Mouse (Mus musculus) forebrain, embryonic 12.5 days (tissue): ENCODE measurements at regions not wholly inside any gene's neighbourhood (a gene's known extent, or its start where the extent isn't known, plus 50 kb on each side); places are given as distances from the start of the nearest gene placed in this dataset.

Source experiments
- ATAC-seq: fragments of 200-750 bp; cut with Nextera tagmentation; 2 replicates; pipeline ENCODE4 v1.8.0; 2017; ENCODE audit warnings: moderate TSS enrichment; ENCODE audit not compliant: low FRiP score
- H3K27ac ChIP-seq: fragments of 300-500 bp; sonication (generic); 2 replicates; pipeline ENCODE4 v1.5.1; 2016; ENCODE audit warnings: mild to moderate bottlenecking
- H3K27me3 ChIP-seq: fragments of 300-500 bp; sonication (generic); 2 replicates; pipeline ENCODE4 v1.6.1; 2016; ENCODE audit warnings: mild to moderate bottlenecking
- H3K36me3 ChIP-seq: fragments of 300-500 bp; sonication (generic); replicated peaks from 2 replicates; pipeline ENCODE4 v1.6.1; 2016; ENCODE audit warnings: mild to moderate bottlenecking
- H3K4me1 ChIP-seq: fragments of 300-500 bp; sonication (generic); 2 replicates; pipeline ENCODE4 v1.6.1; 2016
- H3K4me2 ChIP-seq: fragments of 300-500 bp; sonication (generic); 2 replicates; pipeline ENCODE4 v1.6.1; 2016; ENCODE audit warnings: mild to moderate bottlenecking, moderate library complexity
- H3K4me3 ChIP-seq: fragments of 300-500 bp; sonication (generic); replicated peaks from 2 replicates; pipeline ENCODE4 v1.5.1; 2016; ENCODE audit warnings: mild to moderate bottlenecking
- H3K9ac ChIP-seq: fragments of 300-500 bp; sonication (generic); 2 replicates; pipeline ENCODE4 v1.6.1; 2016; ENCODE audit warnings: mild to moderate bottlenecking
- H3K9me3 ChIP-seq: fragments of 300-500 bp; sonication (generic); 2 replicates; pipeline ENCODE4 v1.6.1; 2016
- WGBS: fragments of 180-500 bp; shearing (Covaris S2); methylation state at CpG from one replicate; pipeline ENCODE4 v1.1.7; 2016; 5-methylcytosine and 5-hydroxymethylcytosine counted together

- Histone ChIP-seq H3K4me2 (no peak overlapping the region), H3K4me1 (peaks cover 15% of the 10 kb centered on the region), H3K27ac (no peak overlapping the region), H3K4me3 (no peak overlapping the region), H3K36me3 (no peaks in the 10 kb centered on the region), H3K9ac (no peak overlapping the region), H3K27me3 (0 out of 2 replicates have a peak, but pooled peaks cover 4% of the 10 kb centered on the region), H3K9me3 (no peaks in the 10 kb centered on the region)
- 65% methylated on average over 2 of the region's 2 CpGs for WGBS
- no peak for ATAC-seq
These were observed 336.6 kb upstream of the Acvr2a start for GRCm38 (mm10) chr2:48477336-48477735.

GRCm38 (mm10) chr2:48479601-48480000 is 334.3 kb upstream of the Acvr2a start:
- WGBS, result 94% methylated on average over 1 of the region's 1 CpGs
- no peaks in the 10 kb centered on the region for H3K9me3 ChIP-seq
- no peak overlapping the region for H3K4me3 ChIP-seq
- H3K9ac ChIP-seq, result no peak overlapping the region
- H3K27me3 ChIP-seq, result 0 out of 2 replicates have a peak, but pooled peaks cover 4% of the 10 kb centered on the region
- H3K27ac ChIP-seq, result no peak overlapping the region
- no peak overlapping the region for H3K4me2 ChIP-seq
- peaks cover 15% of the 10 kb centered on the region for H3K4me1 ChIP-seq
- ATAC-seq, result no peak
- no peaks in the 10 kb centered on the region for H3K36me3 ChIP-seq

- 0 out of 2 replicates have a peak, but pooled peaks cover 4% of the 10 kb centered on the region for H3K27me3 ChIP-seq
- WGBS, result 57% methylated on average over 9 of the region's 9 CpGs
- peaks cover 15% of the 10 kb centered on the region for H3K4me1 ChIP-seq
- H3K27ac ChIP-seq, result peak overlapping the region; percentile 61; the same call in 1 of the 2 replicates
- no peak overlapping the region for H3K9ac ChIP-seq
- H3K9me3 ChIP-seq, result no peaks in the 10 kb centered on the region
- ATAC-seq, result no peak
- no peaks in the 10 kb centered on the region for H3K36me3 ChIP-seq
- no peak overlapping the region for H3K4me3 ChIP-seq
- H3K4me2 ChIP-seq, result no peak overlapping the region
These were observed 333.3 kb upstream of the Acvr2a start for GRCm38 (mm10) chr2:48480428-48481191.

GRCm38 (mm10) chr2:48481209-48481742 is 332.6 kb upstream of the Acvr2a start:
- WGBS, result 3% methylated on average over 12 of the region's 12 CpGs
- 0 out of 2 replicates have a peak, but pooled peaks cover 4% of the 10 kb centered on the region for H3K27me3 ChIP-seq
- ATAC-seq, result peak; percentile 87
- H3K36me3 ChIP-seq, result no peaks in the 10 kb centered on the region
- H3K4me1 ChIP-seq, result peaks cover 15% of the 10 kb centered on the region
- no peaks in the 10 kb centered on the region for H3K9me3 ChIP-seq
- H3K9ac ChIP-seq, result no peak overlapping the region
- no peak overlapping the region for H3K4me3 ChIP-seq
- H3K27ac ChIP-seq, result peak overlapping the region; percentile 61
- H3K4me2 ChIP-seq, result peak overlapping the region; percentile 10; the same call in 1 of the 2 replicates

DNA sequence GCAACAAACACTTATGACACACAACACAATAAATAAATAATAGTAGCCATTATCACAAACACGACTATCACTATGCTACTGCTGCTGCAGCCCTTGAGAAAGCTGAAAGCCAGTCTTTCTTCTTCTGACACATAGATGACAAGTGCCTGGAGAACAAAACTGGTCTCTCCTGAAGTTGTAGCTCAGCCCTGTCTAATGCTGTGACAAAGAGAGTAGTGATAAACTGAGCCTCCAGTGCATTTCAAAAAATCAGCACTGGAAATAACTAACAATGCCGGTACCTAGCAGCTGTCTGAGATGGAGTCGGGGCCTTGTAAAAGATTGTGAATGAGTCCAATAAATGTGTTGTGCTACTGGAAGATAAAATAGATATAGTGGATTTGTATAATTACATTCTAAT is 320.3 kb upstream of the Acvr2a start:
- ATAC-seq, result no peak
- Histone ChIP-seq H3K4me2 (no peak overlapping the region), H3K27me3 (no peaks in the 10 kb centered on the region), H3K4me1 (no peaks in the 10 kb centered on the region), H3K9ac (no peak overlapping the region), H3K36me3 (no peaks in the 10 kb centered on the region), H3K9me3 (0 out of 2 replicates have a peak, but pooled peaks cover 3% of the 10 kb centered on the region), H3K27ac (no peak overlapping the region), H3K4me3 (no peak overlapping the region)
- WGBS, result 88% methylated on average over 3 of the region's 3 CpGs

GRCm38 (mm10) chr2:48494065-48494464 is 319.8 kb upstream of the Acvr2a start:
- Histone ChIP-seq H3K27me3 (no peaks in the 10 kb centered on the region), H3K4me2 (no peak overlapping the region), H3K9ac (no peak overlapping the region), H3K9me3 (0 out of 2 replicates have a peak, but pooled peaks cover 3% of the 10 kb centered on the region), H3K4me3 (no peak overlapping the region), H3K27ac (no peak overlapping the region), H3K36me3 (no peaks in the 10 kb centered on the region), H3K4me1 (no peaks in the 10 kb centered on the region)
- WGBS, result 61% methylated on average over 2 of the region's 2 CpGs
- ATAC-seq, result no peak

GRCm38 (mm10) chr2:48494632-48495031 is 319.3 kb upstream of the Acvr2a start:
- Histone ChIP-seq H3K36me3 (no peaks in the 10 kb centered on the region), H3K9ac (no peak overlapping the region), H3K4me3 (no peak overlapping the region), H3K9me3 (0 out of 2 replicates have a peak, but pooled peaks cover 3% of the 10 kb centered on the region), H3K27me3 (no peaks in the 10 kb centered on the region), H3K4me2 (no peak overlapping the region), H3K27ac (no peak overlapping the region), H3K4me1 (no peaks in the 10 kb centered on the region)
- 91% methylated on average over 3 of the region's 3 CpGs for WGBS
- no peak for ATAC-seq

- ATAC-seq, result no peak
- no peaks in the 10 kb centered on the region for H3K4me1 ChIP-seq
- H3K27me3 ChIP-seq, result no peaks in the 10 kb centered on the region
- H3K27ac ChIP-seq, result no peak overlapping the region
- no peak overlapping the region for H3K4me3 ChIP-seq
- H3K9ac ChIP-seq, result no peak overlapping the region
- H3K36me3 ChIP-seq, result no peaks in the 10 kb centered on the region
- no peaks in the 10 kb centered on the region for H3K9me3 ChIP-seq
- WGBS, result 93% methylated on average over 5 of the region's 5 CpGs
- no peak overlapping the region for H3K4me2 ChIP-seq
These were observed 315.7 kb upstream of the Acvr2a start for GRCm38 (mm10) chr2:48498047-48498723.

DNA sequence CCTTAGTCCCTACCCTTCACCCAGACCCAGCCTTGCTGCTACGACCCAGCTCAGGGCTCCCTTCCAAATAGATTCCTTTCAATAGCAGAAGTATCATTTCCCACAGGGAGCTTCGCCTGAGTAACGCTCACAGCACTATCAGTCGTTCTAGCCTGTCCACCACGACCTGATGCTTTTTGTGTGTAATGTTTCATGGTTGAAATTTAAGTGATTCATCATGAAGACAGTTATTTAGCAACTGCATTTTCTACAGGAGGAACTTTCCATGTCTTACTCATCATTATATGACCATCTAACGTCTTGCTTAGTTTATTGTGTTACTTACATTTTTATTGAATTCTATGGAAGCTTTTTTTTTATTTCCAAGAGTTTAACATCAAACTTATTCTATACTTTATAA is 314.5 kb upstream of the Acvr2a start:
- no peak overlapping the region for H3K27ac ChIP-seq
- H3K9ac ChIP-seq, result no peak overlapping the region
- WGBS, result 90% methylated on average over 6 of the region's 6 CpGs
- H3K9me3 ChIP-seq, result no peaks in the 10 kb centered on the region
- H3K36me3 ChIP-seq, result no peaks in the 10 kb centered on the region
- no peak overlapping the region for H3K4me2 ChIP-seq
- no peak for ATAC-seq
- no peaks in the 10 kb centered on the region for H3K27me3 ChIP-seq
- H3K4me3 ChIP-seq, result no peak overlapping the region
- H3K4me1 ChIP-seq, result no peaks in the 10 kb centered on the region

- WGBS, result 91% methylated on average over 2 of the region's 2 CpGs
These were observed 312.5 kb upstream of the Acvr2a start for GRCm38 (mm10) chr2:48501387-48501786.

DNA sequence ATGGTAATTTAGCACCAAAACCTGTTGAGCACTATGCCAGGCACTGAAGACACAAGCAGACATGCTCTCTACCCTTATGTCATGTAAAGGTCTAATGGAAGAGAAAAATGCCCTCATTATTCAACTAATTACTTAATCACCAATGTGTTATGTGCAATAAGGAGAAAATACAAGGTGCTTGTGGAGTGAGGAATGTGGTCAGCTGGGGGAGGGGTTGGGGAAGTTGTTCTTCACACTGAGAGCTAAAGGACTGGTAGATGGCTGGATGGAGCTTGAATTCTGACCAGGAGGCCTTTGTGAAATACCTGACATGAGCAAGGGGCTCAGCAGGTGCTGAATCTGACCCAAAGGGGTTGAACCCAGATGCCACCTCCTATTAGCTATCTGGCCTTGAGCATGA is 300.1 kb upstream of the Acvr2a start:
- ATAC-seq, result no peak
- H3K9ac ChIP-seq, result no peak overlapping the region
- H3K4me2 ChIP-seq, result no peak overlapping the region
- H3K36me3 ChIP-seq, result no peaks in the 10 kb centered on the region
- H3K27ac ChIP-seq, result no peak overlapping the region
- H3K27me3 ChIP-seq, result no peaks in the 10 kb centered on the region
- no peak overlapping the region for H3K4me3 ChIP-seq
- H3K9me3 ChIP-seq, result no peaks in the 10 kb centered on the region
- no peaks in the 10 kb centered on the region for H3K4me1 ChIP-seq

More at GRCm38 (mm10) chr2:48501387-48501786, 312.5 kb upstream of the Acvr2a start:
- ATAC-seq, result no peak
- H3K9me3 ChIP-seq, result no peaks in the 10 kb centered on the region
- H3K9ac ChIP-seq, result no peak overlapping the region
- H3K4me2 ChIP-seq, result no peak overlapping the region
- no peaks in the 10 kb centered on the region for H3K27me3 ChIP-seq
- no peaks in the 10 kb centered on the region for H3K4me1 ChIP-seq
- H3K36me3 ChIP-seq, result no peaks in the 10 kb centered on the region
- no peak overlapping the region for H3K4me3 ChIP-seq
- no peak overlapping the region for H3K27ac ChIP-seq

- Histone ChIP-seq H3K27me3 (no peaks in the 10 kb centered on the region), H3K4me1 (no peaks in the 10 kb centered on the region), H3K4me2 (no peak overlapping the region), H3K27ac (no peak overlapping the region), H3K9me3 (no peaks in the 10 kb centered on the region), H3K36me3 (no peaks in the 10 kb centered on the region), H3K4me3 (no peak overlapping the region), H3K9ac (no peak overlapping the region)
- 81% methylated on average over 5 of the region's 5 CpGs for WGBS
- ATAC-seq, result no peak
These were observed 294.0 kb upstream of the Acvr2a start for GRCm38 (mm10) chr2:48519838-48520404.
